Mouse (Mus musculus) thymus, adult 2 months (tissue): ENCODE measurements around the gene Pde4a. TPM values are rescaled to one million over a fixed set of nuclear protein-coding genes. Genes with fewer than 3 reads are reported as not detected.
"Not testable (repeated sequence)": the region's sequence is repeated elsewhere in the genome, so short reads cannot be mapped to it uniquely, and the experiment has no call there.

Experiments used
- DNase-seq: peaks from one replicate; pipeline ENCODE4 v3.0.0; 2021
- H3K27ac ChIP-seq: fragments of 200-500 bp; 2 replicates; pipeline ENCODE4 v1.5.1; 2012; ENCODE audit warnings: low read length, control low read depth; ENCODE audit not compliant: control insufficient read depth, insufficient read depth
- H3K27me3 ChIP-seq: fragments of 200-500 bp; 2 replicates; pipeline ENCODE4 v1.6.1; 2012; ENCODE audit warnings: mild to moderate bottlenecking, low read length, moderate library complexity, mixed read lengths; ENCODE audit not compliant: control insufficient read depth, insufficient read depth
- H3K36me3 ChIP-seq: fragments of 200-500 bp; 2 replicates; pipeline ENCODE4 v1.6.1; 2012; ENCODE audit warnings: mild to moderate bottlenecking, low read length, moderate library complexity; ENCODE audit not compliant: control insufficient read depth, insufficient read depth
- H3K4me1 ChIP-seq: fragments of 200-500 bp; replicated peaks from 2 replicates; pipeline ENCODE4 v1.6.1; 2012; ENCODE audit warnings: low read length; ENCODE audit not compliant: control insufficient read depth, insufficient read depth
- H3K4me3 ChIP-seq: fragments of 200-500 bp; 2 replicates; pipeline ENCODE4 v1.5.1; 2012; ENCODE audit warnings: mild to moderate bottlenecking, low read length, control low read depth, moderate library complexity; ENCODE audit not compliant: control insufficient read depth, insufficient read depth
- CTCF ChIP-seq: fragments of 200-500 bp; IDR thresholded peaks from 2 replicates; pipeline ENCODE4 v1.5.1; 2012; ENCODE audit warnings: mild to moderate bottlenecking, control low read depth, low read length, moderate library complexity, borderline replicate concordance; ENCODE audit not compliant: control insufficient read depth, poor library complexity, insufficient read depth; ENCODE audit errors: extremely low read depth
- POLR2A ChIP-seq: fragments of 200-500 bp; IDR thresholded peaks from 2 replicates; pipeline ENCODE4 v1.6.1; 2012; ENCODE audit warnings: mild to moderate bottlenecking, low read length, control low read depth, moderate library complexity; ENCODE audit not compliant: control insufficient read depth, poor library complexity, insufficient read depth; ENCODE audit errors: extremely low read depth
- WGBS: fragments of 180-500 bp; shearing (Covaris S2); methylation state at CpG from one replicate; pipeline ENCODE4 v1.1.7; 2018; 5-methylcytosine and 5-hydroxymethylcytosine counted together
- polyA plus RNA-seq: library from polyadenylated mRNA; depleted of rRNA; stranded (reverse); fragments of >200 nt; gene quantifications from 2 replicates; pipeline ENCODE4 v1.2.3, GENCODE M21; 2012

Gene Pde4a
- polyA plus RNA-seq, 1 experiment = 6.8 TPM

GRCm38 (mm10) chr9:21190670-21191069, 25.2 kb downstream of the Pde4a start:
- Histone ChIP-seq H3K27me3 (no peaks in the 10 kb centered on the region), H3K27ac (no peak overlapping the region), H3K4me3 (no peak overlapping the region), H3K4me1 (peaks cover 3% of the 10 kb centered on the region; the same call in 1 of the 2 replicates), H3K36me3 (no peaks in the 10 kb centered on the region)
- 89% methylated on average over 3 of the region's 3 CpGs for WGBS
- no peak for DNase-seq
- TF ChIP-seq CTCF (no peak), POLR2A (no peak)

- no peak for DNase-seq
- Histone ChIP-seq H3K4me1 (peaks cover 7% of the 10 kb centered on the region), H3K4me3 (no peak overlapping the region), H3K27ac (no peak overlapping the region), H3K27me3 (no peaks in the 10 kb centered on the region), H3K36me3 (no peaks in the 10 kb centered on the region)
- 89% methylated on average over 3 of the region's 3 CpGs for WGBS
- no peak for TF ChIP-seq POLR2A
- no peak for TF ChIP-seq CTCF
Observed at GRCm38 (mm10) chr9:21193786-21194185, 28.3 kb downstream of the Pde4a start.

- Histone ChIP-seq H3K4me3 (no peak overlapping the region), H3K4me1 (peaks cover 7% of the 10 kb centered on the region), H3K27ac (no peak overlapping the region), H3K27me3 (no peaks in the 10 kb centered on the region), H3K36me3 (no peaks in the 10 kb centered on the region)
- 85% methylated on average over 4 of the region's 4 CpGs for WGBS
- TF ChIP-seq POLR2A (no peak), CTCF (no peak)
- DNase-seq = no peak
Observed at GRCm38 (mm10) chr9:21194787-21195493, 29.4 kb downstream of the Pde4a start.

DNA sequence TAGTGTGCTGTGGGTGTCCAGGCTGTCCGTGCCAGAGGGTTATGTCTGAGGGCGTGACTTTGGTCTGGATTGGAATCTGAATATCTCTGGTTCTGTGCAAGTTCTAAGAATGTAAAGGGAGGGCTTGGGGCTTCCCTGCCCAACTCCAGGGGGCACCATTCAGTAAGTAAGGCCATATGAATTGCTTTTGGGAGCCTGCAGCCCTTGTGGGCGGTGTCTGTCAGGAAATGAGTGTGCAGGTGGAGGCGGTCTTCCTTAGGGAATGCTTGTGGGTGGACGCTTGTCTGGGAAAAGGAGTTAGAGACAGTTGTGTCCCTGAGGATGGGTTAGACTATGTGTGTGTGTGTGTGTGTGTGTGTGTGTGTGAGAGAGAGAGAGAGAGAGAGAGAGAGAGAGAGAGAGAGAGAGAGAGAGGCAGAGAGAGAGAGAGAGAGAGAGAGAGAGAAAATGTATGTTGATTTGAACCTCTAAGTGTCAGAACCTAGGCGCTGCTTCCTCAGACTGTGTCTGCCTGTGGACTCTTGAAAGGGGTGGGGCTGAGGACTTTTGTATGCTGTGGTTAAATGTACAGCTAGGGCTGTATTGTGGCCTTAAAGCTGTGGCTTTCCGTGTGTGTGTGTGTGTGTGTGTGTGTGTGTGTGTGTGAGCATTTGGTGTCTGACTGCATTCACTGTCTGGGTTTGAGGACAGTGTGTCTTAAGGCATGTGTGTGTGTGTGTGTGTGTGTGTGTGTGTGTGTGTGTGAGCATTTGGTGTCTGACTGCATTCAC, 30.4 kb downstream of the Pde4a start:
- H3K4me3 ChIP-seq, H3K27ac ChIP-seq, DNase-seq, H3K4me1 ChIP-seq, H3K27me3 ChIP-seq, H3K36me3 ChIP-seq: not testable (repeated sequence)
- 56% methylated on average over 7 of the region's 7 CpGs for WGBS

DNA sequence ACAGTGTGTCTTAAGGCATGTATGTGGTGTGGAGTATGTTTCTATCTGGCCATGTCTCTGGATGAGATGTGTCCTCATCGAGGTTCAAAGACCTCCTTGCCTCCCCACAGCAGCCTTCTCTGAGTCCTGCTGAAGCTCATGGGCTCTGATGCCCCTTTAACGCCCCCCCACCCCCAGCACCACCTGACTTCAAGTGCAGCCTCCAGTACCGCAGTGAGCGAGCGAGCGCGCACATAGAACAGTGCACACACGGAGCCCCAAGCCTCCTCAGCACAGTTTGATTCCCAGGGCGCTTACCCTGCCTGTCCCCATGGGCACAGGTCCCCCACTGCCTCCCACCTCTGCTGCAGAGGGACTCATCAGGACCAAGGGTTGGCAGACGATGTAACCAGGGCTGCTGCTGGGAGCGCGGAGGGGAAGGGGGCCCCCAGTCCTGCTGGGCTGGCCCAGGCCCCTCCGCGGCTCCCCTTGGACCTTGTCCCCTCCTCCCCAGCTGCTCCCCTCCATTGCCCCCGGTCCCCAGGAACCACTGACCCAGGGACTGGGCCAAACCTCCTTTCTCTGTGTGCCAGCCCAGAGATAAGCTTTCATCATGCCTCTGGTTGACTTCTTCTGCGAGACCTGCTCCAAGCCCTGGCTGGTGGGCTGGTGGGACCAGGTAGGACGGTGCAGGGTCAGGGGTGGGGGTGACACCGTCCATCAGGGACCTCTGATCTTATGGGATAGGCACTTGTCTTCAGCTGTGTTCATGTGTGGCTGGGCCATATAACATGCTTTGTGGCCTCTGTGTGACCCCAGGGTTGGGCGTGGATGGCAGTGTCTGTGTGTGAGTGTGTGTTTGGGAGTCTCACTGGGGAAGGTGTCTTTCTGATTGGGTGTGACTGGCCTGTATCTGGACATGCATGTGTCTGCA, 31.3 kb downstream of the Pde4a start:
- Histone ChIP-seq H3K27me3 (no peaks in the 10 kb centered on the region), H3K4me1 (peaks cover 7% of the 10 kb centered on the region), H3K36me3 (no peaks in the 10 kb centered on the region), H3K4me3 (no peak overlapping the region), H3K27ac (no peak overlapping the region)
- DNase-seq = no peak
- TF ChIP-seq POLR2A (no peak), CTCF (no peak)
- WGBS = 69% methylated on average over 19 of the region's 19 CpGs

DNA sequence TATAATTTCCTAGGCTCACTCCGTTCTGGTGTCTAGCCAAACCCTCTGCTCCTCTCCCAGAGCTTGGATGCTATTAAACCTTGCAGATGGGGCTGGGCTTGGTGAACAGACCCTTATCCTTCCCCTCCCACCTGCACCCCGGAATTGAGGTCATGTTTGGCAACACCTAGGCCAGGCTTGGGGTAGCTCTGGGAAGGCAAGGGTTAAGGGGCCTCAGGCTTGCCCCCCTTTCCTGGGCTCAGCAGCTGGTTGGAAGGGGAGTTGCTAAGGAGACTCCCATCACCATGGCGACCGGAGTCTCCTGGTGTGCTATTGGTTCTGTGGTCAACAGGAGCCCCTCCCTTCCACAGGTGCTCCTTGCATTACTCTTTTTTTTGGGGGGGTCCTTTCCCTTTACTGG, 32.5 kb downstream of the Pde4a start:
- H3K27ac ChIP-seq = no peak overlapping the region
- no peaks in the 10 kb centered on the region for H3K27me3 ChIP-seq
- peaks cover 7% of the 10 kb centered on the region for H3K4me1 ChIP-seq
- DNase-seq = no peak
- no peak overlapping the region for H3K4me3 ChIP-seq
- WGBS = 95% methylated on average over 4 of the region's 4 CpGs
- no peaks in the 10 kb centered on the region for H3K36me3 ChIP-seq
- TF ChIP-seq POLR2A (no peak), CTCF (no peak)
